ENCODE assay signal across 16 mouse cellular contexts in genomic region chr13:36056925-36057324, GRCm38 (mm10).
DNase-seq lines count a peak whose midpoint lies in the region; ATAC-seq and TF ChIP-seq lines count a peak whose summit lies in the region.
"Had no signal": no experiment of that assay in that cellular context is flagged by ENCODE, and none has a peak within 500 bp of the region (broad histone marks: within the 10 kb centered on the region; RNA-seq: fewer than 3 reads in every experiment).

No protein-coding gene starts in this region.

- no peak overlapping the region for H3K4me3 ChIP-seq in intestine, embryonic 15.5 days (replicated peaks)
- no peak overlapping the region for H3K4me3 ChIP-seq in intestine, postnatal 0 days (ENCODE audit: low read depth, low read length)
- H3K4me3 ChIP-seq in liver, embryonic 14.5 days (ENCODE audit: insufficient read depth in 1 of 2, low read depth in 2 of 2, low read length in 2 of 2) = peak overlapping the region; percentile 26 to 44
- no peak overlapping the region for H3K4me3 ChIP-seq in hindbrain, embryonic 14.5 days (replicated peaks; ENCODE audit: low read length)
- no peak overlapping the region for H3K4me3 ChIP-seq in midbrain, postnatal 0 days (ENCODE audit: low read depth, low read length)
- H3K4me3 ChIP-seq: embryonic facial prominence, embryonic 10.5 days; hindbrain, embryonic 15.5 days; midbrain, embryonic 12.5 days had no signal

- WGBS in intestine, embryonic 15.5 days = 85% methylated on average over 4 of the region's 4 CpGs
- WGBS in intestine, postnatal 0 days = 85% methylated on average over 4 of the region's 4 CpGs
- 20% methylated on average over 4 of the region's 4 CpGs for WGBS in liver, embryonic 14.5 days (ENCODE audit: insufficient replicate concordance)
- 97% methylated on average over 4 of the region's 4 CpGs for WGBS in hindbrain, embryonic 14.5 days
- 91% methylated on average over 4 of the region's 4 CpGs for WGBS in midbrain, postnatal 0 days

- H3K9ac ChIP-seq in intestine, embryonic 15.5 days = no peak overlapping the region
- no peak overlapping the region for H3K9ac ChIP-seq in intestine, postnatal 0 days (ENCODE audit: low read depth, low read length)
- H3K9ac ChIP-seq in liver, embryonic 14.5 days (replicated peaks) = peak overlapping the region; percentile 68
- no peak overlapping the region for H3K9ac ChIP-seq in hindbrain, embryonic 14.5 days
- no peak overlapping the region for H3K9ac ChIP-seq in midbrain, postnatal 0 days (replicated peaks; ENCODE audit: low read length, poor library complexity, severe bottlenecking)
- H3K9ac ChIP-seq: hindbrain, embryonic 15.5 days; midbrain, embryonic 12.5 days had no signal

- H3K4me2 ChIP-seq in intestine, embryonic 15.5 days (replicated peaks) = no peak overlapping the region
- H3K4me2 ChIP-seq in intestine, postnatal 0 days (replicated peaks; ENCODE audit: low read depth) = no peak overlapping the region
- H3K4me2 ChIP-seq in liver, embryonic 14.5 days (ENCODE audit: low read depth) = peak overlapping the region; percentile 65
- no peak overlapping the region for H3K4me2 ChIP-seq in hindbrain, embryonic 14.5 days (replicated peaks)
- H3K4me2 ChIP-seq in midbrain, postnatal 0 days (ENCODE audit: low read depth, low read length, poor library complexity, severe bottlenecking) = no peak overlapping the region
- H3K4me2 ChIP-seq: hindbrain, embryonic 15.5 days; midbrain, embryonic 12.5 days had no signal

- H3K9me3 ChIP-seq in intestine, embryonic 15.5 days = no peaks in the 10 kb centered on the region
- no peaks in the 10 kb centered on the region for H3K9me3 ChIP-seq in intestine, postnatal 0 days (ENCODE audit: control insufficient read depth)
- H3K9me3 ChIP-seq in liver, embryonic 14.5 days (ENCODE audit: control insufficient read depth, low read length) = no peaks in the 10 kb centered on the region
- no peaks in the 10 kb centered on the region for H3K9me3 ChIP-seq in hindbrain, embryonic 14.5 days (ENCODE audit: control insufficient read depth, low read length)
- no peaks in the 10 kb centered on the region for H3K9me3 ChIP-seq in midbrain, postnatal 0 days (ENCODE audit: low read length)
- H3K9me3 ChIP-seq: embryonic facial prominence, embryonic 10.5 days; hindbrain, embryonic 15.5 days; midbrain, embryonic 12.5 days had no signal

- H3K36me3 ChIP-seq in intestine, embryonic 15.5 days = no peaks in the 10 kb centered on the region
- no peaks in the 10 kb centered on the region for H3K36me3 ChIP-seq in intestine, postnatal 0 days (ENCODE audit: control insufficient read depth, insufficient read depth)
- no peaks in the 10 kb centered on the region for H3K36me3 ChIP-seq in liver, embryonic 14.5 days (replicated peaks; ENCODE audit: control insufficient read depth, insufficient read depth, low read depth)
- no peaks in the 10 kb centered on the region for H3K36me3 ChIP-seq in hindbrain, embryonic 14.5 days (replicated peaks; ENCODE audit: control insufficient read depth, insufficient read depth)
- H3K36me3 ChIP-seq in midbrain, postnatal 0 days (ENCODE audit: insufficient read depth, low read length) = no peaks in the 10 kb centered on the region
- H3K36me3 ChIP-seq: embryonic facial prominence, embryonic 10.5 days; hindbrain, embryonic 15.5 days; midbrain, embryonic 12.5 days had no signal

- peak; percentile 79 to 85 (median 84) for DNase-seq in liver, embryonic 14.5 days (ENCODE audit: low read depth in 3 of 3, low spot score in 3 of 3)
- DNase-seq in spleen, postnatal 14 days (ENCODE audit: low spot score in 2 of 2) = peak; percentile 7 to 12
- DNase-seq in hindbrain, embryonic 14.5 days (ENCODE audit: low spot score) = no peak
- no peak for DNase-seq in midbrain, postnatal 0 days (ENCODE audit: low spot score)
- no peak for DNase-seq in layer of hippocampus, adult 8-10 months (ENCODE audit: low spot score in 2 of 2)
- DNase-seq: adrenal gland, postnatal 25 days; cerebellum, postnatal 25 days; kidney, adult 18-20 months; kidney, postnatal 14 days; thymus, postnatal 25 days had no signal

- no peaks in the 10 kb centered on the region for H3K27me3 ChIP-seq in intestine, embryonic 15.5 days (replicated peaks)
- H3K27me3 ChIP-seq in intestine, postnatal 0 days (replicated peaks; ENCODE audit: control insufficient read depth, insufficient read depth, low read length) = no peaks in the 10 kb centered on the region
- no peaks in the 10 kb centered on the region for H3K27me3 ChIP-seq in liver, embryonic 14.5 days (ENCODE audit: control insufficient read depth, insufficient read depth, low read length)
- no peaks in the 10 kb centered on the region for H3K27me3 ChIP-seq in hindbrain, embryonic 14.5 days (ENCODE audit: control insufficient read depth, insufficient read depth, low read length)
- no peaks in the 10 kb centered on the region for H3K27me3 ChIP-seq in midbrain, postnatal 0 days (ENCODE audit: insufficient read depth, low read length)
- H3K27me3 ChIP-seq: hindbrain, embryonic 15.5 days; midbrain, embryonic 12.5 days had no signal

- TF ChIP-seq EP300 in liver, embryonic 14.5 days (IDR thresholded peaks at IDR 0.05; ENCODE audit: low read depth) = peak; percentile 94

- TF ChIP-seq CTCF in intestine, postnatal 0 days (IDR thresholded peaks at IDR 0.05; ENCODE audit: low read depth) = no peak
- no peak for TF ChIP-seq CTCF in liver, embryonic 14.5 days (IDR thresholded peaks at IDR 0.05; ENCODE audit: low read depth)
- no peak for TF ChIP-seq CTCF in midbrain, postnatal 0 days (IDR thresholded peaks at IDR 0.05)

- H3K4me1 ChIP-seq in intestine, embryonic 15.5 days (replicated peaks) = no peaks in the 10 kb centered on the region
- H3K4me1 ChIP-seq in intestine, postnatal 0 days (replicated peaks; ENCODE audit: control insufficient read depth, insufficient read depth, low read length) = no peaks in the 10 kb centered on the region
- H3K4me1 ChIP-seq in liver, embryonic 14.5 days (replicated peaks; ENCODE audit: control insufficient read depth in 2 of 2, insufficient read depth in 2 of 2, low read length in 1 of 2) = peaks cover 34 to 41% of the 10 kb centered on the region in 2 experiments
- no peaks in the 10 kb centered on the region for H3K4me1 ChIP-seq in hindbrain, embryonic 14.5 days (replicated peaks; ENCODE audit: control insufficient read depth, insufficient read depth, low read length)
- H3K4me1 ChIP-seq in midbrain, postnatal 0 days (ENCODE audit: insufficient read depth, low read length) = no peaks in the 10 kb centered on the region
- H3K4me1 ChIP-seq: hindbrain, embryonic 15.5 days had no signal

- H3K27ac ChIP-seq in intestine, embryonic 15.5 days = no peak overlapping the region
- no peak overlapping the region for H3K27ac ChIP-seq in intestine, postnatal 0 days (ENCODE audit: low read depth, low read length)
- H3K27ac ChIP-seq in liver, embryonic 14.5 days = peak overlapping the region; percentile 99
- H3K27ac ChIP-seq in hindbrain, embryonic 14.5 days = no peak overlapping the region
- no peak overlapping the region for H3K27ac ChIP-seq in midbrain, postnatal 0 days (ENCODE audit: low read depth, low read length)
- H3K27ac ChIP-seq: embryonic facial prominence, embryonic 10.5 days; hindbrain, embryonic 15.5 days; midbrain, embryonic 12.5 days had no signal

- peak; percentile 55; the same call in 1 of the 2 replicates for ATAC-seq in intestine, embryonic 15.5 days
- ATAC-seq in intestine, postnatal 0 days = no peak
- ATAC-seq in erythroblast, adult 5-6 weeks (replicated peaks; ENCODE audit: low FRiP score, poor library complexity, severe bottlenecking) = peak; percentile 92
- ATAC-seq in liver, embryonic 14.5 days (ENCODE audit: insufficient read depth) = peak; percentile 98
- no peak for ATAC-seq in hindbrain, embryonic 14.5 days (ENCODE audit: low FRiP score)
- no peak for ATAC-seq in midbrain, postnatal 0 days (ENCODE audit: low FRiP score)

Comparison
In these comparisons a context has a peak if more than half of its experiments do, and no peak if none do; other contexts are left out.
1. ATAC-seq: peak in intestine, embryonic 15.5 days (single experiment), erythroblast, adult 5-6 weeks (single experiment) and liver, embryonic 14.5 days (single experiment); none in intestine, postnatal 0 days (single experiment), hindbrain, embryonic 14.5 days (single experiment) and midbrain, postnatal 0 days (single experiment).
2. H3K4me3 ChIP-seq: peak in liver, embryonic 14.5 days (2 of 2); none in intestine, embryonic 15.5 days (single experiment), intestine, postnatal 0 days (single experiment), hindbrain, embryonic 14.5 days (single experiment) and midbrain, postnatal 0 days (single experiment).
3. DNase-seq: peak in liver, embryonic 14.5 days (3 of 3) and spleen, postnatal 14 days (2 of 2); none in hindbrain, embryonic 14.5 days (single experiment), midbrain, postnatal 0 days (single experiment) and layer of hippocampus, adult 8-10 months (0 of 2).